Mouse (Mus musculus): ENCODE measurements at regions not wholly inside any gene's neighbourhood (a gene's known extent, or its start where the extent isn't known, plus 50 kb on each side); places are given as distances from the start of the nearest gene placed in this dataset.

DNA sequence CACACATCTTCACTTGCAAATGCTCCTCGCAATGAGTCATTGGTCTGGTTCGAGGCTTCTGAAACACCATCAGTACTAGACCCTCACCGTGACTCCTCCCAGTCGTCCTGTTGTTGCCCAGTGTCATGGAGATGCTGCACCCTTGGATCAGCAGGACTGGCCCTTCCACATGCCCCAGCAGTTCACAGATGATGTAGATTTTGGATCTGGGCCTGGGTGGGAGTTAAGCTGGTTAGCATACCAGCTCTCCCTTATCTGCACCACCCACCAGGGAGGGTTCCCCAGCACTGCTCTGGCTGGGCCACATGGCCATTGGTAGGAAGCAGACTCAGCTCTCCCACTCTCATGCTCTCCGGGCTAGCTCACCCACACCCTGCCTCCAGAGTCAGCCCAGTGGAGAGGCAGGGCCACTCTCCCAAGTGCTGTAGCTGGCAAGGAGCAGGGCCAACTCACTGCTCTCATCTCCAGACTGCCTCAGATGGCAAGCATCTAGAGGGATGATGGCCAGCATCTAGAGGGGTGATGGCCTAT lies 60.8 kb upstream of the Thy1 start:
- Histone ChIP-seq H3K36me3 (ENCODE audit: control insufficient read depth, insufficient read depth, low read length) (no peaks in the 10 kb centered on the region), H3K9me3 (ENCODE audit: control insufficient read depth, low read length) (no peaks in the 10 kb centered on the region), H3K4me1 (ENCODE audit: control insufficient read depth, insufficient read depth, low read length) (no peaks in the 10 kb centered on the region), H3K4me3 (ENCODE audit: low read depth, low read length) (no peak overlapping the region), H3K27ac (ENCODE audit: low read depth, low read length) (no peak overlapping the region), H3K27me3 (ENCODE audit: control insufficient read depth, insufficient read depth, low read length) (no peaks in the 10 kb centered on the region), H3K4me2 (no peak overlapping the region), H3K9ac (ENCODE audit: low read length) (no peak overlapping the region)
- ATAC-seq (ENCODE audit: low FRiP score) (no peak), DNase-seq (ENCODE audit: low spot score, missing footprints) (peak; percentile 21)
- 73% methylated on average over 5 of the region's 5 CpGs for WGBS

DNA sequence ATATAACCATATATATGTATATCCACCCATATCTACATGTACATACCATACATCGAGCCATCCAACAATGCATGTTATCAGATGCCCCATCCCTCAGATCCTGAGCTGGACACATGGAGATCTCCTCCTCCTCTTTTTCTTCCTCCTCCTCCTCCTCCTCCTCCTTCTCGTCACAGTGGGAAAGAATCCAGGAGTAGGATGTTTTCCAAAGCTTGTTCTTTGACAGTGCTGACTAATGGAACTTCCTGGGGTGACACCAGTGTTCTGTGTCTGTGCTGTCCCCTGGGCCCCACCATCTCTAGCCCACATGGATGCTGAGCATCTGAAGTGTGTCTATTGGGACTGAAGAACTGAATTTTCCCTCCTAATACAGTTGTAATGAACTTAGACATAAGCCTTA lies 60.0 kb upstream of the Thy1 start:
- Histone ChIP-seq H3K36me3 (ENCODE audit: control insufficient read depth, insufficient read depth, low read length) (no peaks in the 10 kb centered on the region), H3K4me2 (no peak overlapping the region), H3K9me3 (ENCODE audit: control insufficient read depth, low read length) (no peaks in the 10 kb centered on the region), H3K27me3 (ENCODE audit: control insufficient read depth, insufficient read depth, low read length) (no peaks in the 10 kb centered on the region), H3K27ac (ENCODE audit: low read depth, low read length) (no peak overlapping the region), H3K4me3 (ENCODE audit: low read depth, low read length) (no peak overlapping the region), H3K9ac (ENCODE audit: low read length) (no peak overlapping the region), H3K4me1 (ENCODE audit: control insufficient read depth, insufficient read depth, low read length) (no peaks in the 10 kb centered on the region)
- ATAC-seq (ENCODE audit: low FRiP score) (no peak), DNase-seq (ENCODE audit: low spot score, missing footprints) (peak; percentile 12)
- WGBS = 68% methylated on average over 2 of the region's 2 CpGs

DNA sequence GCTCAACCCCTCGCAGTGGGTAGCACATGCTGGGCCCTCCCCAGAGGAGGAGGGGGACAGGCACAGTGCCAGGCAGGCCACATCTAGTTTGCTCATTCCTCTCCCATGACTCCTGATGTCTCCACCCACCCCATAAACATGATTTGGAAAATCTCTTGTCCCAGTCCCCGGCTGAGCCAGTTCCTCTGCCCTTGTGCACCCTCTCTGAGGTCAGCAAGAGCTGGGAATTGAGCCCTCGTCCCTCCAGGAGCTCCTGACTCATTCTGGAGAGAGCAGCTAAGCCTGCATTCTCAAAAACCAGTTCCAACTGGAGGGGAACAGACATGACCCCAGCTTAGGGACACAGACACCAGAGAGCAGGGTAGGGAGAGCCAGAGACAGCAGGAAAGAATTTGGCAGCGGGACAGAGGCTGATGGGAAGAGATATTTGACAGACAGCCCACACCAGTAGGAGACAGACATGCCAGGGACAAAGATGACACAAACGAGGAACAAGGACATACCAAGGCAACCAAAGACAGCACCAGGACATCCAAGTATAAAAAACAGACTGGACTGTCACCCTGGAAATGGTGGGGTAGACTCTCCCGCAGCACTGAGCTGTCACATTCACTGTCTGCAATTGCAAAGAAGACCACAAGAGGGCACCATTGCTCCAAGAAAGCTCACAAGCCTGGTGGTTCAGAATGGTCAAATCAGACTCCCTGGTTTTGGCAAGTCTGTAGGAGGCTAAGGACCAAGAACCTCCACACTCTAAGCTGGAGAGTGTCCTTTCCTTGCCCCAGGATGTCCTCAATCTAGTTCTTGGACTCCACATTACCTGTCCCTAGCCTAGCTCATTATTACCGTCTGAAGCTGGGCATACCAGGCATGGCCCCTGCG lies 58.8 kb upstream of the Thy1 start:
- H3K27me3 ChIP-seq (ENCODE audit: control insufficient read depth, insufficient read depth, low read length) = no peaks in the 10 kb centered on the region
- no peak overlapping the region for H3K4me2 ChIP-seq
- WGBS = 51% methylated on average over 8 of the region's 8 CpGs
- peak; percentile 99 for DNase-seq (ENCODE audit: low spot score, missing footprints)
- H3K4me1 ChIP-seq (ENCODE audit: control insufficient read depth, insufficient read depth, low read length) = no peaks in the 10 kb centered on the region
- no peak overlapping the region for H3K4me3 ChIP-seq (ENCODE audit: low read depth, low read length)
- no peaks in the 10 kb centered on the region for H3K9me3 ChIP-seq (ENCODE audit: control insufficient read depth, low read length)
- no peak overlapping the region for H3K27ac ChIP-seq (ENCODE audit: low read depth, low read length)
- H3K9ac ChIP-seq (ENCODE audit: low read length) = no peak overlapping the region
- no peaks in the 10 kb centered on the region for H3K36me3 ChIP-seq (ENCODE audit: control insufficient read depth, insufficient read depth, low read length)
- ATAC-seq (ENCODE audit: low FRiP score) = peak; percentile 42

DNA sequence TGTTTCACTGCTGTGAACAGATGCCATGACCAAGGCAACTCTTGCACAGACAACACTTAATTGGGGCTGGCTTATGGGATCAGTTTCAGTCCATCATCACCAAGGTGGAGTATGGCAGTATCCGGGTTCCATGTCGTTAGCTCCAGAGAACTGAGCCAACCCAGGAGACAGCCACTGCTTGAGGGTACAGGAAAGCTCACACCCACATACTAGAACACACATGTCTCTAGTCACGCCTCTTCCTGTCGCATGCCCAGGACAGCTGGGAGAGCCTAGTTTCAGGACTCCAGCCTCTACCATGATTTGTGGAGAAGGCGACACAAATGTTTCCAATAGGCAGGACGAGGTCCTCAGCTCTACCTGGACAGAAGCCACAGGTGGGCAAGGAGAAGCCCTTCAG lies 55.2 kb upstream of the Thy1 start:
- DNase-seq (ENCODE audit: low spot score, missing footprints) = peak; percentile 47

DNA sequence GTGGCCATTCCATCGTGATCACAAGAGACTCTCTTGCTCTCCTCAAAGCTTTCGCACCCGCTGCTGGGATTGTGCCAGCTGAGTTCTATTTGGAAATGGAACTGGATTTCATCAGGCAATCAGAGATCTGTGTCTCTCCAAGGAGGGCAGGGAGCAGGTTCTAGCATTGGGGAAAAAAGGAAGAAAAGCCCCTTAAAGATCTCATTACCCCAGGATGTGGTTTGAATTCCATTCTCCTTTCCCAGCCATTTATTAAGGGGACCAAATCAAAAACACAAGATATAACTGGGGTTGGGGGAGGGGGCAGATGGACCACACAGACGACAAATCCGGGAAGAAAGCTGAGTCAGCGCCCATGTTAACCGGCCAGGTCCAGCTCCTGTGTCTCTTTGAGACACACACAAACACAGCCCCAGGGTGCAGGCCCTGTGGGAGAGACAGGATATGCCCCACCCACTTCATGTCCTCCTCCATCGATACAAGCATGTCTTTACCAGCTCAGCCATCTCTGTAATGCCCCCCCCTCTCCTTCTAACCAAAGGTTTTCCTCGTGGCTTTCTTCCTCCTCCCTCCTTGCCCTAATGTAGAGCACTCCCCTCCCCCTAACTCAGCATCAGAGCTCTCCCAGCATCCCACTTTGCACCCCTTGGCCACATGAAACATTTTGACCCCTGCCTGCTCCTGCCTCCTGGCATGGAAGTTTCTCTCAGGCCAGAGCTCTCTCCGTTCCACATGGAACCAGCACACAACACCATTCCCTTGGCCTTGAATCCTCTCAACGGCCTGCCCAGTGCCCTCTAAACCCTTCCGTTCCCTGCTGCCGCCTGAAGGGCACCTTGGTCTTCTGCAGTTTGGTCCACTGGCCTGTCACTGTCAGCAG lies 54.0 kb upstream of the Thy1 start:
- H3K4me2 ChIP-seq = no peak overlapping the region
- no peak overlapping the region for H3K27ac ChIP-seq (ENCODE audit: low read depth, low read length)
- H3K9ac ChIP-seq (ENCODE audit: low read length) = no peak overlapping the region
- DNase-seq (ENCODE audit: low spot score, missing footprints) (peak; percentile 82), ATAC-seq (ENCODE audit: low FRiP score) (no peak)
- WGBS = 49% methylated on average over 13 of the region's 13 CpGs
- no peaks in the 10 kb centered on the region for H3K9me3 ChIP-seq (ENCODE audit: control insufficient read depth, low read length)
- H3K4me1 ChIP-seq (ENCODE audit: control insufficient read depth, insufficient read depth, low read length) = peaks cover 6% of the 10 kb centered on the region
- H3K4me3 ChIP-seq (ENCODE audit: low read depth, low read length) = no peak overlapping the region
- no peaks in the 10 kb centered on the region for H3K27me3 ChIP-seq (ENCODE audit: control insufficient read depth, insufficient read depth, low read length)
- no peaks in the 10 kb centered on the region for H3K36me3 ChIP-seq (ENCODE audit: control insufficient read depth, insufficient read depth, low read length)

More for the DNA sequence above, 55.2 kb upstream of the Thy1 start:
- Histone ChIP-seq H3K27me3 (ENCODE audit: control insufficient read depth, insufficient read depth, low read length) (no peaks in the 10 kb centered on the region), H3K9me3 (ENCODE audit: control insufficient read depth, low read length) (no peaks in the 10 kb centered on the region), H3K36me3 (ENCODE audit: control insufficient read depth, insufficient read depth, low read length) (no peaks in the 10 kb centered on the region), H3K9ac (ENCODE audit: low read length) (no peak overlapping the region), H3K4me1 (ENCODE audit: control insufficient read depth, insufficient read depth, low read length) (no peaks in the 10 kb centered on the region), H3K4me3 (ENCODE audit: low read depth, low read length) (no peak overlapping the region), H3K4me2 (no peak overlapping the region), H3K27ac (ENCODE audit: low read depth, low read length) (no peak overlapping the region)
- no peak for ATAC-seq (ENCODE audit: low FRiP score)
- 91% methylated on average over 6 of the region's 6 CpGs for WGBS

DNA sequence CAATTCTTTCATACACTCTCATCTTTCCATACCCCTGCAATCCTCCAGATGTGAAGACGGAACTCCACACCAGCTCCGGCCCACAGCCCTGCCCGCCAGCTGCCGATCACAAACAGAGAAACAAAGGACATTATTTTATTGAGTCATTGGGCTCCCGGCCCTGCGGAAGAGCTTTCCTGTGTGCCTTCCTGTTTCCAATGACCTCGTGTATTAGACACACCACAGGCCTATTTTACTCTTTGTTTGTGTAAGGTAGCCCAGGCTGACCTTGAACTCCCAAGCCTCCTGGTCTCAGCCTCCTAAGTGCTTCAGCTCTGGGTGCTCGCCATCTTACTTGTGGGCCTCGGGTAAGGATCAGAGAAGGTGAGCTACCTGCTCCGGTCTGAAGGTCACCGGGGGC lies 53.1 kb upstream of the Thy1 start:
- H3K4me2 ChIP-seq = no peak overlapping the region
- no peaks in the 10 kb centered on the region for H3K9me3 ChIP-seq (ENCODE audit: control insufficient read depth, low read length)
- H3K27ac ChIP-seq (ENCODE audit: low read depth, low read length) = no peak overlapping the region
- H3K36me3 ChIP-seq (ENCODE audit: control insufficient read depth, insufficient read depth, low read length) = no peaks in the 10 kb centered on the region
- no peak for ATAC-seq (ENCODE audit: low FRiP score)
- H3K9ac ChIP-seq (ENCODE audit: low read length) = no peak overlapping the region
- H3K27me3 ChIP-seq (ENCODE audit: control insufficient read depth, insufficient read depth, low read length) = no peaks in the 10 kb centered on the region
- H3K4me3 ChIP-seq (ENCODE audit: low read depth, low read length) = no peak overlapping the region
- WGBS = 82% methylated on average over 11 of the region's 11 CpGs
- H3K4me1 ChIP-seq (ENCODE audit: control insufficient read depth, insufficient read depth, low read length) = peaks cover 6% of the 10 kb centered on the region
- peak; percentile 8 for DNase-seq (ENCODE audit: low spot score, missing footprints)

DNA sequence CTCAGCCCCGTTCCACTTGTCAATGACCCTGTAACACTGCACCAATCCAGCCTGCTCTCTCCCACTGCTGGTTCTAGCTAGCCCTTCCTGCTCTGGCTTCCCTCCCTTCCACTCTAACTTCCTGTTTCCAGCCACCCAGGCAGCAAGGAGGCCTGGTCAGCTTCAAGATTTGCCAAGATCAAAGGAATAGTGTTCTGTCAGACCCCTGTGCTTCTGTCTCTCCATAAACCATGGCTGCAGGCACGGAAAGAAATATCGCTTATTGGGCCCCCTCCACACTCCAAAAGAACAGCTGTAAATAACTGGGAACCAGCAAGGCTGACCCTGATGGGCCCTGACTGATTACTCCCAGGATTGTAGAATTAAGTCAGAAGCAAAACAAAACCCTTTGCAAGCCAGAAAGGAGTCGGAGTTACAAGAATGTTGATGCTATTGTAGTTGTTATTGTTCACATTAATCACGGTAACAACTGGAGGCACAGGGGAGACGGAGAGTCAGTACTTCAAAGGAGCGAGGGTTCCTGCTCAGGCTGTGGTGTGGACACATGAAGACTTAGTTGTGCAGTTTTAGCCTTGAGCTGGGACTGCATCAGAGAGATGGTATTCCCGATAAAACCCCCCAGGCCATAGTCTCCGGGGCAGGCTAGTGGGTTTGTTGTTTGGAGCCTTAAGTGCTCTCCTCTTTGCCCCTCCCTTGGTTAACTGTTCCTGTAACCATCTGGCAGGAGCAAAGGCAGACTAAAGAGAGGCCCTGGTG lies 49.8 kb upstream of the Thy1 start:
- no peak overlapping the region for H3K27ac ChIP-seq (ENCODE audit: low read depth, low read length)
- no peak overlapping the region for H3K4me3 ChIP-seq (ENCODE audit: low read depth, low read length)
- no peak overlapping the region for H3K9ac ChIP-seq (ENCODE audit: low read length)
- no peak overlapping the region for H3K4me2 ChIP-seq
- H3K4me1 ChIP-seq (ENCODE audit: control insufficient read depth, insufficient read depth, low read length) = peaks cover 6% of the 10 kb centered on the region
- H3K27me3 ChIP-seq (ENCODE audit: control insufficient read depth, insufficient read depth, low read length) = no peaks in the 10 kb centered on the region
- 34% methylated on average over 9 of the region's 9 CpGs for WGBS
- no peaks in the 10 kb centered on the region for H3K36me3 ChIP-seq (ENCODE audit: control insufficient read depth, insufficient read depth, low read length)
- ATAC-seq (ENCODE audit: low FRiP score) = no peak
- no peaks in the 10 kb centered on the region for H3K9me3 ChIP-seq (ENCODE audit: control insufficient read depth, low read length)
- peak; percentile 75 for DNase-seq (ENCODE audit: low spot score, missing footprints)

All from midbrain, embryonic 11.5 days (tissue).